Mouse (Mus musculus) cerebellum, postnatal 4 days (tissue): Measurements from ENCODE around the gene Sqor.
A peak's percentile ranks its signal among the peaks of the same experiment; 100 is the strongest.

Experiments used
- DNase-seq, 2 experiments: peaks; one replicate each; pipeline ENCODE4 v3.0.0; 2022; ENCODE audit warnings: low spot score in 2 of 2, mixed read lengths in 1 of 2

Sqor gene

DNA sequence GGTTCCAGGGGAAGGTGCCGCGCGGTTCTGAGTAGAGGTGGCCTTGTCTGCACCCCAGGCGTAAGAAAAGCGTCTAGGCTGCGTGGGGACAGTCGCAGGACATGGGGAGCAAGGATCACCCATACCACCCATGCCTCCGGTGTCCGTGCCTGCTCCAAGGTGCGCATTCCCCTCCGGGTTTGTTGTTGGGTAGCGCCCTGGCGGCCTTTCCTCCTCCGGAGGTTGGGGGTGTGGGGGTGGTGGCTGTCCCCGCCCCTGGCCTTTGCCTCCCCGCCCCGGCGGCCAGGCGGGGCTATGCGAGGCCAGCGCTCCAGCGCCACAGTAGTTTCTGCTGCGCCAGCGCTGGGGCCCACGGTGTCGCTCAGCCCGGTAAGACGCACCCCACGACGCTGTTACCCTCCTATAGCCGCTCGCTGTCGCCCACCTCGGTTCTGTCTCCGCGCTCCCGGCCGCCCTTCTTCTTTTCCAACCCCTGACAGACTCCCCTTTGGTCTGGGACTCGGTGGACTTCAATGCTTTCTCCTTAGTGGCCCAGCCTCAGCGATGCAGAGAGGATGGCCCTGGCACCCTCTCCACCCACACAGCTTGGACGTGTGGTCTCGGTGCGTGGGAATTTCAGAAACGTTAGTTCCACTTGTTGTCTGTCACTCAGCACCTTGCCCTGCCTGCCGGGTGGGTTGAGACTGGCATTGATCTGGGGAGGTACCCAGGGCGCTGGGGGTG lies at the start of gene Sqor:
TSS of gene Sqor (plus strand) at position 167 of the 723 bp plus-strand sequence.
- peak in 1 of 2 experiments; percentile 16 for DNase-seq

DNA sequence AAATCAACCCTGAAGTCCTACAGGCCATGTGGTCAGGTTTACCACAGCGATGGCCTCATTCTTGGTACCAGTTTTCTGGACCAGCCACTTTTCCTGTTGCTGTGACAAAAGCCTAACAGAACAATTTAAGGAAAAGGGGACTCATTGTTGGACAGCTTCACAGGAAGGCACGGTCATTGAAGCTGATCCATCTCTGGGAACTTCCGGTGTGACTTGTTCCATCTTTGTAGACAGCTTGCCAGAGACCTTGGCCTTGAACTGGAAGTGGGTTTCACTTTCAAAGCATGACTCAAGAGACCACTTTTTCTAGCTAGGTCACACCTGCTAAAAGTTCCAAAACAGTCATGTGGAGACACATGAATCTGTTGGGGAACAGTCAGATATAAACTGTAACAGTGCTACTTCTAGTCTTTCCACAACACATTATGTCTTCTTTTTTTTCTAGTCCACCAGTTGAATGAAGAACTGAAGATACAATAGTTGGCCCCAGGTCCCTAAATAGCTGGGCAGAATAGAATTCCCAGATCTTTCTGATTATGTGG lies 48.7 kb upstream of the Sqor start:
- DNase-seq, result no peak

DNA sequence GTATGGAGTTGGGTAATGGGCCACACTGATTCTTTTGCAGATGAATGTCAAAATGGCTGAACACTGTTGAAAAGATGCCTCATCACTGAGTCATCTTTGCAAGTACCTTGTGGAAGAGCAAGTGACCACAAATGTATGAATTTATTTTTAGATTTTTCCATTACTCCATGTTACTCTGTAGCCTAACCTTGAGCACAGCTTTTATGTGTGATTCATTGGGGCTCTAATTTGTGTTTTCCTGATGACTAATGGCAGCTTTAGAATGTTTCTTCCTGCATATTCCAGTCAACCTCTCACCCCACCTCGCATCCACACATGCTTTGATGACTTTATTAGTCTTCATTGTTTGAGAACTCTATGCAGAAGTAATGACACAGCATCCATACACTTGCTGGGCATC lies 45.8 kb upstream of the Sqor start:
- no peak for DNase-seq

DNA sequence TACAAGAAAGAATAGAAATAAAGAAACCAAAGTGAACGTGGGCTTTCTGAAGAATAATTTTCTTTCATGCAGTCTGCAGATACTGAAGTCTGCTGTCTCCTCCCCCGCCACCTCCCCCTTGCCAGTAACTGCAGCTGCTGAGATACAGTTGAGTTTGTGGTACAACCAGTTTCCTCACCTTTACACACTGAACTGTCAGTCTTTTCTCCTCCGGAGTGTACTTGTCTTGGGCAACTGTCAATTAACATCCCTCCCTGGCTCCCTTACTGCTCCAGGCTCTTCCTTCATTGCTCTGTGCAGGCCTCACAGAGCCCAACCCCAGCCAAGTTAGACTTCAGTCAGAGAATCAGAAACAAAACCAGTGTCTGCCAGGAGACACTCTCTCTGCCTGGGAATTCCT lies 44.5 kb upstream of the Sqor start:
- DNase-seq, result no peak

DNA sequence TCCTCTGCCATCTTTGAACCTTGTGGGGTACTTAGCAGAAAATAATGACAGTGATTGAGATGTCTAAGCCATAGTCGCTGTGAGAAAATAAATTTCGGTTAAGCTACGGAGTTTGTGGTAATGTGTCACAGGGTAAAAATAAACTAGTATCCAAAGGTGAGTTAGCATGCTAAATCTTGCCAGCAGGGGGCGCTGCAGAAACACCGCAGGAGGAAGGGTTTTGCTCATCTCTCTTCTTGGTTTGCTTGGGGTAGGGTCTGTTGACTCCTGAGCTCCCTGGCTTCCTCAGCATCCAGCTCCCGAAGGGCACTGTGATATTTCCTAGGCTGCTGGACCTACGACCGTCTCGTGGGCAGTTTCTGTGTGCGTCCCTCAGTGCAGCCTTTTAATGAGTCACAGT lies 39.4 kb upstream of the Sqor start:
- peak in 1 of 2 experiments; percentile 8 for DNase-seq

DNA sequence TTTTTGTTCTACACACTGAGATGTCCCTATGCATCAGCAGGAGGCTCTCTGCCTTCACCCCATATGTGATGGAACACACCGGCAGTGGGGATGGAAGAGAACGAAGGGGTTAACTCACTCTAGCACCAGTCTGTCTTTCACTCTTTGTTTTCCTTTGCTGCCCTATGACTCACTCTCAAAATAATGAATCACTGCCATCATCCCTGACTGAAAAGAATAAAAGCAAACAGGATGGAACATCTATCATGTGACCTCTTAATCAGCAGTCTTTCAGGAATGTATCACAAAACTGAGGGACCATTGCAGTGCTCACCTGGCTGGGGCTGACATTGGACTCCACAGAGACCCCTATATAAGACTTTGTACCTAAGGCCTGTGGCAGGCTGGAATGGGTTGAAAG lies 33.6 kb upstream of the Sqor start:
- DNase-seq, result no peak

DNA sequence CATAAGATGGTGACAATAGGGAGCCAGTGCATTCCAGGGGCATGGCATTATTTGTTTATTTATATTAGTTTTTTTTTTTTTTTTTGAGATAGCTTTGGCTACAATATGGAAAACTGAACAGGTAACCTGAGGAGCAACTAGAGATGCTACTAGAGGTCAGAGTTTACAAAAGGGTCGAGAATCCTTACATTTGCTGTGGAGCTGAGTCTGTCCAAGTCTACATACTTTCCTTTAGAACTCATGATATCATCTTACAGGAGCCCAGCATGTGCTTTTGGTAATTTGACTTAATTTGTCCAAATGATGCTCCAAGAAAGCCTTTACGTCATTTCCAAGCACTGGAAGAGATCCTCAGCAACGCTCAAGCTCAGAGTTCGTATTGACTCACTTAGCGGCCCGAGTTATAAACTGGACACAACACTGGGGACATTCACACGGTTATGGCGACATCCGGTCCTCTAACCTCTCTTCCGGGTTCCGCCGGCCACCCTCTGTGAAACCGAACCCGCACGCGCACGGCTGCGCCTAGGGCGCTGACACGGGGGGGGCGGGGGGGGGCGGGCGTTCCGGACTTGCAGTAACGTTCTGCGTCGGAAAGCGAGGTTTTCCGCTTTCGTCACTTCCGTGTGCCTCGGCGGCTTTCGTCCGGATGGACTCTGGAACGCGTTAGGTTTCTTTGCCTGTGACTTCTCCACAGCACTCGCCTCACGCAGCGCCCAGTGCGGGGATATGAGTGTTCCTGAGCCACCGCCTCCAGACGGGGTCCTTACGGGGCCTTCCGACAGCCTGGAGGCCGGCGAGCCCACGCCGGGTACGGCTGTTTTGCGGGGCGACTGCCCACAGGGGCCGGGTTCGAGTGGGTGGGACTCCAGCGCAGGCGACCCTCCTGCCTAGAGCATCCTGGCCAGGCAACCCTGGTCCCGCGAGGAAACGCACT lies 26.9 kb upstream of the Sqor start, which contains the start of gene Bloc1s6:
TSS of gene Bloc1s6 (plus strand) at position 610 of the 937 bp plus-strand sequence.
- DNase-seq, result peak; percentile 81 to 89

DNA sequence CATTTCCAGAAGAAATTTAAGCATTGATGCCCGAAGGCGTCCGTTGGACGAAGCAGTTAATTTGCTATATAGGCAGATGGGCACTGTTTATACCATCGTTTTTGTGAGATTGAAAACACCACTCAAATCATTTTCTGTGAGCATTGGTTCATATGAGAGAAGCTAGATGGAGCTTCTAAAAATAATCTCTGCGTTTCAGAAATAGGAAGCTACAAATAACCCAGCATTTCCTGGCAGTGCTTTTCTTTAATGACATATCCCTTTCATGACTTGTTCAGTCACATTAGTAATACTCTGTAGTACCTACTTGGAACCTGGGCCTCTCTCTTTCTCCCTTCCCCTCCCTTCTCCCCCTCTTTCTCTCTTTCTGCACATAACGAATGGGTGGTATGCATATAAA lies 26.0 kb upstream of the Sqor start:
- no peak for DNase-seq

DNA sequence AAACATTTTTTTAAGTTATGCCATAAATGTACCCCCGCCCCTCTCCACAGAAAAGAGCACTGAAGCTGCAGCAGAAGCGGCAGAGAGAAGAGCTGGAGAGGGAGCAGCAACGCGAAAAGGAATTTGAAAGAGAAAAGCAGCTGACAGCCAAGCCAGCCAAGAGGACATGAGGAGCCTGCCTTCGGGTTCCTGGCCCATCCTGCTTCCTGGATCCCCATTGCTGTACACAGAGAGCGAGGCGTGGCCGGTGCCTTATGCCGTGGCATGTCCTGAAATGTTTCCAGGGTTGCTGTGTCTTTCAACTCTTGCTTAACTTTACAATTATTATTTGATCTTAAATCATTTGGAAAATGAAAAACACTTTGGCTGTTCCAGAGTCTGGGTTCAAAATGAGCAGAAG lies 18.6 kb upstream of the Sqor start:
- no peak for DNase-seq

DNA sequence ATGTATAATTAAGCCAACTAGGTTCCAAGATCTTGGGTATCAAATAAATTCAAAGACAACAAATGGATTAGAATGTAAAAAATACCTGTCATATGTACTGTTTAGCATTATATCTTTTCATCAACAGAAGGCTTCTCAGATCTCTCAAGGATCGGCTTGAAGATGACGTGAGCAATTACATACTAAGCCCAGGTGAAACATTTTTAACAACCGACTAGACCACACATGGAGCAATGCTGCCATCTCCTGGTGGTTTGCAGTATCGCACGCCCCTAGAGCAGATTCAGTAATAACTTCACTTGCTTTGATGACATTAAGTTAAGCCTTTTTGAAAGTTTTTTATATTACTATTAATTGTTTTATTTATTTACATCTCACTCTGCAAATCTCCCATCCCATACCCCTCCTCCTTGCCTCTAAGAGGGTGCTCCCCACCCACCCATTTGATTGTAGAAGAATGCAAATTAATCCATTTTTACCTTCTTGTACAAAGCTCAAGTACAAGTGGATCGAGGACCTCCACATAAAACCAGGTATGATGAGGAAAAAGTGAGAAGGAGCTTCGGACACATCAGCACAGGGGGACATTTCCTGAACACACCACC lies 11.2 kb upstream of the Sqor start:
- peak; percentile 42 to 64 for DNase-seq

DNA sequence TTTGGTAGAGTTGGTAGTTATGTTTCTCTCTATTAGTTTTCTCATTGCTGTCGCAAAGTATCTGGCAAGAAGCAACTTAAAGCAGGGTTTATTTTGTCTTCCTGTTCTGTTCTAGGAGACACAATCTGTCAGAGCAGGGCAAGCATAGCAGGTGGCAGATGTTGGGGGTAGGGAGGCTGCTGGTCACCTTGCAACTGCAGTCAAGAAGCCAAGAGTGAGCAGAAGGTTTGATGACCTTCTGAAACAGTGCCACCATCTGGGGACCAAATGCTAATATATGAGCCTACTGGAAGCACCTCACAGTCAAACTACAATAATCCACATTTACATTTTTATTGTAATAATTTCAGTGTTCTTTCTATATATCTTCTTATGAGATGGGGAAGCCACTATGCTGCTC lies 5.2 kb upstream of the Sqor start:
- DNase-seq, result no peak

DNA sequence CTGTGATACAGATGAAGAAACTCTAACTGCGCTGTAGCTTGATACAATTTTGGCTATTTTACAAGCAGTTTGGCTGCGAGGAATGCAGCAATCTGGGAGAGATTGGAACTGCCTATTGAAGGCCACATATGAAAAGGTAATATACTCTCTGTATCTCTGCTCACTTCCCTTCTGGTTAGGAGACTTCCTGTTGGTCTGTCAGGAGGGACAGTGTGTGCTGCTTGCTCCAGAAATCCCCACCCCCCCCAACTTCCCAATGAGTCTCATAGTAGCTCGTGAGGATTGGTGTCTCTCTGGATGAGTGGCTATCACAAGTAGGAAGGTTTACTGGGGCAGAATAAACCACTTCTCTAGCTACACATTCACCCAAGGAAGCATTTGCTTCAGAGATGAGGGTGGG lies 2.0 kb upstream of the Sqor start:
- no peak for DNase-seq

DNA sequence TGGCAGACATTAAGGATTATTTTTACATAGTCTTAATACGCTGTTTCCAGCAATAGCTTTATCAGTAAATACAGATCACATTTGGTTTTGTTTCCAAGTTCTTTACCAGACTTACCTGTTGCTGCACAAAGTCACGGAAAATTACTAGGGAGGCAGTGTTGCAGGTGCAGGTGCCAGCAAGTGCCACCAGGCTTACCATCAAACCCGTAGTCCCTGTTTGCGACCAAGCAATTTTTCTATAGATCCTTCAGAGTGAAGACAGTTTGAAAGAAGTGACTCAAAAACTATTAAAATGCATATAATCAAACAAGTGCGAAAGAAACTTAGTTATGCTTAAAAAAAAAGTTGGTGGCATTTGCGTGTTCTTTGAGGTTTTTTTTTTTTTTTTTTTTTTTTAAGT lies 511 bp upstream of the Sqor start:
- DNase-seq, result no peak

DNA sequence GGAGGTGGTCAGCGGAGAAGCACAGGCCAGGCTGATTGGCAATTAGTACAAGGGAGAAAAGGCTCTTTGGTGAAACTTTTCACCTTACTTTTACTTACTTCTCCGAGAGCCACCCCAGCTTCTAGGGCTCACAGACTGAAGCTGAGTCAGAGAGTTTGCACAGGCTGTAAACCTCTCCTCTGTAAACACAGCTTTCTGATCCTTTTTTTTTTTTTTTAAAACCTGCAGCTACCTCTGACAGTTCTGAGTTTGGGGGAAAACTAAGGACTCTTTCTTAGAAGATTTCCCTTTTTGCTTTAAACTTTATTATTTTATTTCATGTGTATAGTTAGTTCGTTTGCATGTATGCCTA lies 733 bp downstream of the Sqor start:
- no peak for DNase-seq

DNA sequence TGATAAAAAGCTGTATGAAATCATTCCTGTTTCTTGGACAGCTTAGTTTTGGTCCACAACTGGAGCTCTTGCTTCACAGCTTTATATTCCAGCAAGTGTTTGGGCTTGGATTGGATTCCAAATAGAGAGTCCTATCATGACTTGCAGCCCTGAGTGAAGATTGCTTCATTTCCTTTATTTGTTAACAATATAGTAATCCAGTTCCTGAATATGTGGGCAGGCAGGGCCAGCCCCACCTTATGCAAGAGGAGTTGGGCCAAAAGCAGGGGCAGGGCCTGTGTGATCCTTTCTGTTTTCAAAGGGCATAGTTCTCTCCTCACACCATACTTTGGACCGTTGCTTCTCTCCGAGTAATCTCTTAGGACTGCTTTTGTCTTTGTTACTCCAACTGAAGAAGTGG lies 6.0 kb downstream of the Sqor start:
- no peak for DNase-seq

DNA sequence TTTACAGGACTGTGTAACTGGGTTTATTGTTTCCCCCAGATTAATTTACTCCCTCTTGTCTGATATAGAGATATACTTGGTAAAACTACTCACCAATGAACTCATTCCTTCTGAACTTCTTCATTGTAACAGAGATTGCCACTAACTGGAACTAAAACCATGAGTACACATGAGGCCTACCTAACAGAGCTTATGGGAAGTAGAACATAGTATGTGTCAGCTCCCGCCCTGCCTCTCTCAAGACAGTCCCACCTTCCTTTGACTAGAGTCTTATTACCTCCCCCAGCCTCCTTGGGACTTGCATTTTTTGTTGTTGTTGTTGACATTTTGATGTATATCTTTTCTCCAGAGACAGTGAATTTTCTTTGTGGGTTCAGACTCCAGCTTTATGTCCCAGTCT lies 7.9 kb downstream of the Sqor start:
- no peak for DNase-seq

DNA sequence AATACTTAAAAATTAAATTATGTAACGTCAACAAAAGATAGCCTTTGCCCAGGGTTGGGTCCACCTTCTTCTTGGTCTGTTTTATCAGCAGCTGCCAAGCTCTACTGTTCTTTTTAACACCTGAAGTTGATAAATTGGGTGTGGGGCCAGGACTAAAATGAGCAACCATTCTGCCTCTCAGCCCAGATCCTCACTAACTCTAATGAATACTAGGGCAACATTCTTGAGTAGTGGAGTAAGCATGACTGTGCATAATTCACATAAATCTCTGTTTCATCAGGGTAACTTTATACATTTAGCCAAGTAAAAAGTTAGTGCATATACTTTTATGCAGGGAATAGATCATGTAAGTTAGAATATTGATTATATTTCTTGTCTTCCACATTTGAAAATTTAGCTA lies 10.5 kb downstream of the Sqor start:
- no peak for DNase-seq

DNA sequence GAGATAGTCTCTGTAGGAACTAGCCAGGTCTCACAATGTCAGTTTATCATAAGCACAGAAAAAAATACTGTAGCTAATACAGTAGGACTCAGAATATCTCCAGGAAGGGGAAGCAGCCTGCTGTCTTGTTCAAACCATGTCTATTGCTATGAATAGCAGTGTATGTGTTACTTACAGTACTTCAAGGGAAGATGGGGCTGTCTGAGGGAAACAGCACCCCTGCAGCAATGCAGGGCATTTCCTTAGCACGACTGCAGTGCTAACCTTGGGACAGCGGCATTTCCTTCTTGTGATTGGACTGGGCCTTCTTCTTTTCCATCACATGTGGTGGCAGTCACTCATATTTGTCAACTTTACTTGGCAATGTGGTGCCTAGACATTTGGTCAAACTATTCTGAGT lies 11.8 kb downstream of the Sqor start:
- DNase-seq, result no peak

DNA sequence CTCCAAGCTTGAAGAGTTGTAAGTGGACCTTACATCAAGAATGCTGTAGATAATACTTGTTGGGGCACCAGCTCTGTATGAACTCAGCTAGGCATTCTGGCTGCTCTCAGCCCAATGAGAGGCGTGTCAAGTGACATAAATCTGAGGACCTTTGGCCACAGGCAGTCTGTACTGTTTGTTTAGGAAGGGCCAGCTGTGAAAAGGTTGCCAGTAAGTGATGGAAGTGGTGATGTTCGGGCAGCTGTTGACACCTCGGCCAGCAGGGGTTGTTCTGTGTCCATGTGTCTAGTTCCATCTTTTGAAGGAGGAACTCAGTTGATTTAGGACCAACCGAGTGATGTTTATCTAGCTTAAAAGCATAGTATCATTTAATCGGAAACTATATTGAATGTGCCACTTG lies 14.9 kb downstream of the Sqor start:
- no peak for DNase-seq

DNA sequence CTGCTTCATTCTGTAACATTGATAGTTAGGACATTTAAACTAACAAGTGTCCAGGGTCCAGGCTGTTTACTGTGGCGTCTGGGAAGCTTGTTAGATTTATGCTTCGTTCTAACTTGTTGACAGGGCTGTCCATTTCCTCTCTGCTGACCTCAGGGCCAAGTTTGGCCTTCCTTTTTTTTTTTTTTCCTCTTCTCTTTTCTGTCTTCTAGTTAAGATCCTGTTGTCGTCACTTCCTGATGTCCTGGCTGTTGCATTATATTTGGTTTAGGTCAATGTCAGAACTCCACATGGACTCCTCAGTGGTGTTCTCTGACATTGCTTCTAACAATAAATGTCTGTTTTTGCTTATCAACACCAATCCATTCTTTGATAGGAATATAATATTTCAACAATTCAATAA lies 15.4 kb downstream of the Sqor start:
- DNase-seq, result no peak

DNA sequence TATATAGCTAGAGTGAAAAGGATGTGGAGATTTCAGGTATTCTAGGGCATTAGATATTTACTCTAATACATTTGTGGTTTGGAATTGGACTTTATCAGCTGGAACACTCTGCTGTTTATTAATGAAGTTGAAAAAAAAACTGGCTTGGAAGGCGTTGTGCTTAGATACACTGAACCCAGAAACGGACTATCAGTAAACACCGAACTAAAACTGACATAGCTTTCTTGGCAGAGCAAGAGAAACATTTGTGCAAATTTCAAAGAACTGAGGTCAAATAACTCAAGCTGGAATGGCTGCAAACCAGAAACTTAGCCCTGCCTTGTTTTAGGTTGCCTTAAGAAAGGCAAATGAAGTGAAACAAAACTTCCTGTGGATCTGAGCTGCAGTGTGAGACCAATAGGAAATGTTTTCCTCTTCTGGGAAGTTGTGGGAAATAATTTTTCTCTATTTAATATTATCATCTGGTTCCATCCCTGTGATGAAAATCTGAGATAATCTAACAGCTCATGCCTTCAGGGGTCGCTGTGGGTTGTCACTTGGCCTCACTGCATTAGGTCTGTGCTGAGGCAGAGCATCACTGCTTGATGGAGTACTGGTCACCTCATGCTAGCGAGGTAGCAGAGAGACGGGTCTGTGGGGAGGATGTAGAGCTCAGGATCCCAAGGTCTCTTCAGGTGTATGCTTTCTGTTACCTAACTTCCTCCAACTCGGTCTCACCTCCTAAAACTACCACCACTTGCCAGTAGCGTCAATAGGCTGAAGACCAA lies 16.7 kb downstream of the Sqor start:
- no peak for DNase-seq

DNA sequence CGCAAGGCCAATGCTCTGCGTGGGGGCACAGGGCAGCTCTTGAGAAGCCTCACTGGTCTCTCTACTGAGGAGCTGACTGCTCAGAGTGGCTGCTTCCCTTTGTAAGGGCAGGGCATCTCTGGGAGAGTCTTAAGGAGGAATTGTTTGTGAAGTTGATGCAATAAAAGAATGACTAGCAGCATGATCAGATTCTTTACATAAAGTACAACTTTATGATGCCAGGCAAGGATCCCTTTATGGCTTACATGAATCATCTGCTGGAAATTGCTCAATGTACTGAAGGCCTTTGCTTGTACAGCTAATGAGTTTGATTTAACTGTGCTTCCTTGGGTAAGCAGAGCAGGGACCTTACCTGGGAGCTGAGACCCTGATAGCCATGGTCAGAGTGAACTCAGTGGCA lies 18.7 kb downstream of the Sqor start:
- no peak for DNase-seq
